Mouse (Mus musculus) erythroblast, embryonic 14.5 days (primary cell): ENCODE results near the gene Bin2. TPM values are rescaled to one million over a fixed set of nuclear protein-coding genes. Genes with fewer than 3 reads are reported as not detected.

Experiments
- H3K27me3 ChIP-seq: 2 replicates; pipeline ENCODE4 v1.6.1; 2012; ENCODE audit warnings: inconsistent platforms; ENCODE audit not compliant: control insufficient read depth
- H3K36me3 ChIP-seq: 2 replicates; pipeline ENCODE4 v1.6.1; 2012; ENCODE audit warnings: mild to moderate bottlenecking, inconsistent platforms; ENCODE audit not compliant: control insufficient read depth
- H3K4me1 ChIP-seq: 2 replicates; pipeline ENCODE4 v1.6.1; 2012; ENCODE audit warnings: inconsistent platforms; ENCODE audit not compliant: control insufficient read depth
- H3K4me3 ChIP-seq: replicated peaks from 2 replicates; pipeline ENCODE3; 2012; ENCODE audit warnings: moderate library complexity, mild to moderate bottlenecking, inconsistent platforms
- H3K9me3 ChIP-seq: 2 replicates; pipeline ENCODE4 v1.6.1; 2012; ENCODE audit warnings: low read length, inconsistent platforms, mixed read lengths; ENCODE audit not compliant: control insufficient read depth
- GATA1 ChIP-seq: IDR thresholded peaks from 2 replicates; pipeline ENCODE4 v1.6.1; 2012; ENCODE audit warnings: low read length, inconsistent platforms, mixed read lengths
- TAL1 ChIP-seq: IDR thresholded peaks from 3 replicates; pipeline ENCODE4 v1.6.1; 2012; ENCODE audit warnings: low read length, inconsistent platforms, mixed read lengths
- polyA plus RNA-seq: library from polyadenylated mRNA; stranded (reverse); fragments of >175 nt; gene quantifications from 2 replicates; pipeline ENCODE4 v1.2.3, GENCODE M21; 2012

Bin2 gene
- polyA plus RNA-seq, 1 experiment = 2.2 TPM

DNA sequence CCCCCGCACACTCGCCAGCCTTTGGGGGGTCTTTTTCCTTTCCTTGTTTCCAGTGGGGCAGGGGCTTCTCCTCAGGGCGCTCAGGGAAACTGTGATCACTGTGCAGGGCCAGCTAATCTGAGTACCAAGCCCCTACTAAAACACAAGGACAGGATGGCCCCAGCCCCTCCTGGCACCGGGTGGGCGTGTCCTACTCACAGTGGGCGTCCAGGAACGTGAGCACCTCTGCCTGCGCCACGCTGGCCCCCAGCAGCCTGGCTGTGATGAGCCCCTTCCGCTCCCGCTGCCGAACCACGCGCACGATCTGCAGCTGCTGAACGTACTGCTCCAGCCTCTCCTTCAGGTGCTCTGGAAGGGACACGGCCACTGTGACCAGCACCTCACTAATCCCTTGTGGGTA is 34.6 kb upstream of the Bin2 start:
- peaks cover 28% of the 10 kb centered on the region for H3K4me1 ChIP-seq
- H3K4me3 ChIP-seq = no peak overlapping the region
- peaks cover 12% of the 10 kb centered on the region for H3K27me3 ChIP-seq
- H3K36me3 ChIP-seq = no peaks in the 10 kb centered on the region
- H3K9me3 ChIP-seq = no peaks in the 10 kb centered on the region
- TF ChIP-seq TAL1 (no peak), GATA1 (no peak)

DNA sequence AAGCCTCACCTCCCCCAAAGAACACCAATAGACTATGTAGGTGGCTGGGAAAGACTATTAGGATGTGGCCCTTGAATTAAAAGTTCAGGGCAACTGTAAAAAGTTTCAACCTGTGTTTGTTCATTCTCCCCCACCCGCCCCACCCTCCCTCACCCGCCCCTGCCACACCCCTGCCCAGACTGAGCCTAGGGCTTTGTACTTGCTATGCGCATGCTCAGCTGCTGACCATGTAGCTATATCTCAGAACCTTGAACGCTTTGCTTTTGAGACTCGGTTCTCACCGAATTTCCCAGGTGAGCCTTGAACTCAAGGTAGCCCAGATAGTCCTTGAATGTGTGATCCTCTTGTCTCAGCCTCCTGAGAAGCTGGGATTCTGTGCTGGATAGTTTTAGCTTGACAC is 32.5 kb upstream of the Bin2 start:
- no peaks in the 10 kb centered on the region for H3K36me3 ChIP-seq
- no peak for TF ChIP-seq GATA1
- no peak for TF ChIP-seq TAL1
- no peak overlapping the region for H3K4me3 ChIP-seq
- H3K9me3 ChIP-seq = no peaks in the 10 kb centered on the region
- peaks cover 10% of the 10 kb centered on the region for H3K27me3 ChIP-seq
- H3K4me1 ChIP-seq = peaks cover 25% of the 10 kb centered on the region

DNA sequence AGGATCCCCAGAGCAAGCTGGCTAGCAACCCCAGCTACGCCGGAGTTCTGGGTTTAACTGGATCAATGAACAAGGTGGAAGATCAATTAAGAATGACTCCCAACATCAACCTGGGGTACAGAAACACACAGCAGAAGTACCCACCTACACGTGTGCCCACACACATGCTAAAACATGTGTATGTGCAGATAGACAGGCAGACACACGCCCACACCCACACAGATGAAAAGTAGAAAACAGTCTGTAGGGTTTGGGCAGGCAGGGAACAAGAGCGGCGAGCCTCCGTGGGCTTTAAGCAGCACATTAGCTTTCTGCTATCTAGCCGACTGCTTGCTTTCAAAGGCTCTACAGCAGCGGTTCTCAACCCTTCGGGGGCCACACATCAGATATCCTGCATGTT is 31.8 kb upstream of the Bin2 start:
- no peak for TF ChIP-seq GATA1
- no peak for TF ChIP-seq TAL1
- peaks cover 25% of the 10 kb centered on the region for H3K4me1 ChIP-seq
- no peaks in the 10 kb centered on the region for H3K36me3 ChIP-seq
- peaks cover 10% of the 10 kb centered on the region for H3K27me3 ChIP-seq
- H3K4me3 ChIP-seq = no peak overlapping the region
- H3K9me3 ChIP-seq = no peaks in the 10 kb centered on the region

DNA sequence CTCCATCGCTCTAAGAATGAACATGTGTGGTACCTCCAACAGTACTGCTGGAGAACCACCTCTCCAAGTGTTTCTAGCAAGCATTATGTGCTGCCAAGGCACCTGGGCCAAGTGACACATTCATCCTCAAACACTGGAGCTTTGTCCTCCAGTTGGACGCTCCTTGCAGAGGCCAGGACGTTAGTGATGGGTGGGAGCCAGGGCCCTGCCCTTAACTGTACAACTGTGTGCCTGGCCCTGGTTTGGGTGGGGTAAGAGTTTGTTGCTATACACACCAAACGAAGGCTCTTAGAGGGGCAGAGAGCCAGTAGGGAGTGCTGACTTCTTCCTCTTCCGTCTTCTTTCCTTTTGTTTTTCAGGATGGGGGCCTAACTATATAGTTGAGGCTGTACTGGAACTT is 31.1 kb upstream of the Bin2 start:
- TF ChIP-seq TAL1 (no peak), GATA1 (no peak)
- Histone ChIP-seq H3K9me3 (no peaks in the 10 kb centered on the region), H3K4me1 (peaks cover 25% of the 10 kb centered on the region), H3K4me3 (no peak overlapping the region), H3K36me3 (no peaks in the 10 kb centered on the region), H3K27me3 (peaks cover 10% of the 10 kb centered on the region)

DNA sequence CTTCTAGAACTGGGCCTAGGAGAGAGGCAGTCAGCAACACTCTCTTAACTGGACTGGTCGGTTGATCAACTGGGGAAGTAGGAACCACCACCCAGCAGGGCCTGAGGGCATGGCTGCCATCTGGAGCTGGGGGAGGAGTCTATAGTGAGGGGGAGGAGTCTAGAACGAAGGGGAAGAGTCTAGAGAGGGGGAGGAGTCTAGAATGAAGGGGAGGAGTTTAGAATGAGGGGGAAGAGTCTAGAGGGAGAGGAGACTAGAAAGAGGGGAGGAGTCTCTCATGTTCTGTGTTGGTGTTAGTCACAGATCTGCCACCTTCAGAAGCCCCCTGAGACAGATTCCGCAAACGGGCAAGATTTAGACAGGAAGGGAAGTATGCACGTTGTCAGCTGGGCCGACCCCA is 30.0 kb upstream of the Bin2 start:
- Histone ChIP-seq H3K4me3 (no peak overlapping the region), H3K36me3 (no peaks in the 10 kb centered on the region), H3K27me3 (peaks cover 10% of the 10 kb centered on the region), H3K9me3 (no peaks in the 10 kb centered on the region), H3K4me1 (peaks cover 25% of the 10 kb centered on the region)
- TF ChIP-seq GATA1 (no peak), TAL1 (no peak)

DNA sequence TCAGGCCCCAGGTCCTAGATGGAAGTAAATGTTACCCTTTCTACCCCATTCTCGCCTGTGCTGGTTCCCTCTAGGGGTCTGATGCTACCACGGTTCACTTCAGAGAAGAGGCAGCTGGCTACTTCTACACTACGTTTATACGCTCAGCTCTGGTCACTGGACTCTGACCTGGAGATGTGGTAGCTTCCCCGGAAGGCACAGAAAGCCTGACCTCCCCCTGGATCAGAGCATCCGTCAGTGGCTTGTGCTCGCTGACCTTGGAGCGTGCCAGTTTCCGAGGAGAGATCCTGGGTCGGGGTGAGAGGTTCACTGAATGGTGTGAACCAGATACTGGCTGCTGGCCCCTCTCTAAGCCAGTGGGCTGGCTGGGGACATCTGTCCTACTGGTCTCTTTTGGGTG is 28.7 kb upstream of the Bin2 start:
- Histone ChIP-seq H3K4me3 (no peak overlapping the region), H3K27me3 (no peaks in the 10 kb centered on the region; the same call in 1 of the 2 replicates), H3K9me3 (no peaks in the 10 kb centered on the region), H3K4me1 (peaks cover 23% of the 10 kb centered on the region), H3K36me3 (no peaks in the 10 kb centered on the region)
- TF ChIP-seq TAL1 (no peak), GATA1 (no peak)

DNA sequence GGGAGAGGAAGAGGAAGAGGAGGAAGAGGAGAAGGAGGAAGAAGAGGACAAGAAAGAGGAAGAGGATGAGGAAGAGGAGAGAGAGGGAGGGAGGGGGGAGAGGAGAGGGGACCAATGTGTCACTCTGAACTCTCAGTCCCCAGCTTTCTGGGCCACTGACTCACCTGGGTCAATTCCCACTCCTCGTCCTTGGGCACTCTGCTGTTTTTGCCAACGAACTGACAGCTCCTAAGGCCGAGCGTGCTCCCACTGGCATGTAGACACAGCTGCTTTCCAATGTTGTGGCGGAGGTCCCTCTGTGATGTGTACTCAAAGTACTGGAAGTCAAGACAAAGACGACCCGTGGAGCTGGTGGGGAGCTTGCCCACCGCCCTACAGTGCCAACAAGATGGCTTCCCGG is 25.1 kb upstream of the Bin2 start:
- no peaks in the 10 kb centered on the region for H3K4me1 ChIP-seq
- H3K4me3 ChIP-seq = no peak overlapping the region
- no peaks in the 10 kb centered on the region for H3K36me3 ChIP-seq
- peaks cover 9% of the 10 kb centered on the region for H3K9me3 ChIP-seq
- no peak for TF ChIP-seq GATA1
- no peak for TF ChIP-seq TAL1
- no peaks in the 10 kb centered on the region for H3K27me3 ChIP-seq

DNA sequence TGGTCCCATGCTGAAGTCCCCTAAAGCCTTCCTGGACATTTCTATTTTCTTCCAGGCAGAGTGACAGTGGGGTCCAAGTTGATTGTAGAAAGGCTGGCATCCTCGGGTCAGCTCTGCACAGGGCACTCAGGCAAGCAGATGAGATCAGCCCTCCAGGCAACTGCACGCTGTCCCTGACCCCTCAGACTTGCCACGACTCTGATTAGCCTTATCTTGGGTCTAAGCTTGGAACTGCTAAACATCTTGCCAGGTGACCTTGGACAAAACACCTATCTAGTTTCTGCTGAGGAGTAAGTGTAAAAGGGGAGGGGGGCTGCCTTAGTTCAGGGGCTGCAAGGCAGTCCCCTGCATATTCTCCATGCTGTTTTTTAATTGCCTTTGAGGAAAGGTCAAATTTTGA is 22.6 kb upstream of the Bin2 start:
- H3K4me1 ChIP-seq = peaks cover 10% of the 10 kb centered on the region
- H3K36me3 ChIP-seq = no peaks in the 10 kb centered on the region
- H3K4me3 ChIP-seq = no peak overlapping the region
- no peaks in the 10 kb centered on the region for H3K27me3 ChIP-seq
- H3K9me3 ChIP-seq = peaks cover 9% of the 10 kb centered on the region
- no peak for TF ChIP-seq TAL1
- no peak for TF ChIP-seq GATA1

DNA sequence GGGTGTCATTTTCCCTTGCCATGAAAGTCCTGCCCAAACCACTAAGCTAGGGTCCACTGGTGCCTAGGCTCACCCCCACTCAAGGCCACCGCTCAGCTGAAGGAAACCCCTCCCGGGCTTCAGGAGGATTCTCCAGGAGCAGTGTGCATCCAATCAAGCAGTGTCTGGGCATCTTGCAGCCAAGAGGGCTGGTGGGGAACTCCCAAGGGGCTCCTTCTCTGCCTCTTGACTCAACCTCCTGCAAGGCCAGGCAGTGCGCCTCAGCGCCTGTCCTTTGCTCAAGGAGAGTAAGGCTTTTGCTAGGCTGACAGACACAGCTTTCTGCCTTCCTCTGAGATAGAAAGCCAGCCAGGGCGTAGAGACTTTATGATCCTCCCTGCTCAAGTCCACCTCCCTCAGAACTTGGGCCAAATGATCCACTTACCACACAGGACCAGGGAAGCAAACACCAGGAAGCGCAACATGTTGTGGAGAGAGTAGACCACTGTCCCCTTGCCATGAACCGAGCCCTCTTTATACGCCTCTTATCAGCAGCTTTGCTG is 18.1 kb upstream of the Bin2 start, which contains the start of gene Cela1:
Gene Cela1 (minus strand): TSS at position 492 of the 542 bp plus-strand sequence.
- no peak for TF ChIP-seq GATA1
- TF ChIP-seq TAL1 = no peak
- no peaks in the 10 kb centered on the region for H3K27me3 ChIP-seq
- no peaks in the 10 kb centered on the region for H3K36me3 ChIP-seq
- H3K4me3 ChIP-seq = peak within 1 kb of the TSS; percentile 40
- peaks cover 9% of the 10 kb centered on the region for H3K9me3 ChIP-seq
- H3K4me1 ChIP-seq = peaks cover 41% of the 10 kb centered on the region

DNA sequence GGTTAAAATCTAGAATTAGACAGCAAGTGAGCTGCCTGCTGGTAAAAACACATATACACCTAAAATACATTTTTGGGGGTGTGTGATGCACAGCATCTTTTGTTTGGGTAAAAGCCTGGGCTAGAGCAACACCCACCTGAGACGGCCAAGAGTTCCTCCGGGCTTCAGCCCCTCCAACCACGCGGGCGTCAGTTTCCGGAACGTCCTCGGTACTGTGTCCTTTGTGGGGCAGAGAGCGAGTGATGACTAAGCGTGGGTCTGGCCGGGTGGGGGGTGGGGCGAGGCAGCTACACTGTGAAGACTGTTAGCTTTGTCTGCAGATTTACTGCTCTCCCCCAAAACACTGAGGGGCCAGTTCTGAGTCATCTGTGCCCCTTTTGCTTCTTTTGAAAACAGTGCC is 17.6 kb upstream of the Bin2 start:
- Histone ChIP-seq H3K4me1 (peaks cover 41% of the 10 kb centered on the region), H3K9me3 (peaks cover 9% of the 10 kb centered on the region), H3K27me3 (no peaks in the 10 kb centered on the region), H3K36me3 (no peaks in the 10 kb centered on the region), H3K4me3 (peak overlapping the region; percentile 40)
- TF ChIP-seq GATA1 = no peak
- TF ChIP-seq TAL1 = no peak
